In genomic region chr1:91959891-91960290, GRCm38 (mm10) we compare ENCODE assay signal across 19 mouse cellular contexts.
A peak's percentile ranks its signal among the peaks of the same experiment; 100 is the strongest.
DNase-seq lines count a peak whose midpoint lies in the region; ATAC-seq and TF ChIP-seq lines count a peak whose summit lies in the region.
"Had no signal": no experiment of that assay in that cellular context is flagged by ENCODE, and none has a peak within 500 bp of the region (broad histone marks: within the 10 kb centered on the region; RNA-seq: fewer than 3 reads in every experiment).

No protein-coding gene starts in this region.

- no peak for ATAC-seq in hindbrain, postnatal 0 days
- ATAC-seq in hindbrain, embryonic 14.5 days (ENCODE audit: low FRiP score): no peak
- ATAC-seq in midbrain, postnatal 0 days (ENCODE audit: low FRiP score): no peak
- ATAC-seq in midbrain, embryonic 13.5 days: no peak
- no peak for ATAC-seq in intestine, embryonic 16.5 days
- ATAC-seq: forebrain, embryonic 16.5 days; inflammation-experienced regulatory T-cells, adult 6 months had no signal

- no peak overlapping the region for H3K4me3 ChIP-seq in hindbrain, postnatal 0 days (ENCODE audit: low read length)
- H3K4me3 ChIP-seq in hindbrain, embryonic 14.5 days (replicated peaks; ENCODE audit: low read length): no peak overlapping the region
- no peak overlapping the region for H3K4me3 ChIP-seq in midbrain, postnatal 0 days (ENCODE audit: low read depth, low read length)
- H3K4me3 ChIP-seq in midbrain, embryonic 13.5 days (replicated peaks): no peak overlapping the region
- no peak overlapping the region for H3K4me3 ChIP-seq in intestine, embryonic 16.5 days (ENCODE audit: low read length)
- H3K4me3 ChIP-seq: embryonic facial prominence, embryonic 12.5 days; heart, embryonic 15.5 days; hindbrain, embryonic 10.5 days; hindbrain, embryonic 15.5 days had no signal

- peak; percentile 24 for DNase-seq in hindbrain, postnatal 0 days (ENCODE audit: low spot score)
- DNase-seq in hindbrain, embryonic 14.5 days (ENCODE audit: low spot score): no peak
- peak; percentile 25 for DNase-seq in midbrain, postnatal 0 days (ENCODE audit: low spot score)
- peak; percentile 33 for DNase-seq in lung, postnatal 14 days
- DNase-seq in telencephalon, adult 2 months (ENCODE audit: low read depth, low spot score): peak; percentile 28
- DNase-seq: adrenal gland, adult 2 months; adrenal gland, postnatal 25 days; cerebellum, adult 8-10 months; cerebellum, postnatal 25 days; heart, adult 18-20 months had no signal

- TF ChIP-seq CTCF in hindbrain, postnatal 0 days (IDR thresholded peaks at IDR 0.05; ENCODE audit: low read depth): 0 out of 2 replicates have a peak, but pooled peaks have one; percentile 31
- TF ChIP-seq CTCF in midbrain, postnatal 0 days (IDR thresholded peaks at IDR 0.05): peak; percentile 34

- H3K9ac ChIP-seq in hindbrain, postnatal 0 days (replicated peaks; ENCODE audit: low read length): no peak overlapping the region
- H3K9ac ChIP-seq in hindbrain, embryonic 14.5 days: no peak overlapping the region
- H3K9ac ChIP-seq in midbrain, postnatal 0 days (replicated peaks; ENCODE audit: low read length, poor library complexity, severe bottlenecking): no peak overlapping the region
- no peak overlapping the region for H3K9ac ChIP-seq in midbrain, embryonic 13.5 days (replicated peaks)
- H3K9ac ChIP-seq in intestine, embryonic 16.5 days (ENCODE audit: low read depth, low read length): no peak overlapping the region
- H3K9ac ChIP-seq: embryonic facial prominence, embryonic 12.5 days; heart, embryonic 15.5 days; hindbrain, embryonic 15.5 days had no signal

- H3K4me2 ChIP-seq in hindbrain, postnatal 0 days (ENCODE audit: low read depth, low read length): no peak overlapping the region
- H3K4me2 ChIP-seq in hindbrain, embryonic 14.5 days (replicated peaks): no peak overlapping the region
- no peak overlapping the region for H3K4me2 ChIP-seq in midbrain, postnatal 0 days (ENCODE audit: low read depth, low read length, poor library complexity, severe bottlenecking)
- H3K4me2 ChIP-seq in midbrain, embryonic 13.5 days (replicated peaks): no peak overlapping the region
- no peak overlapping the region for H3K4me2 ChIP-seq in intestine, embryonic 16.5 days (ENCODE audit: low read depth, low read length)
- H3K4me2 ChIP-seq: embryonic facial prominence, embryonic 12.5 days; heart, embryonic 11.5 days; heart, embryonic 15.5 days; hindbrain, embryonic 15.5 days had no signal

- WGBS in hindbrain, postnatal 0 days: 78% methylated on average over 3 of the region's 3 CpGs
- WGBS in hindbrain, embryonic 14.5 days: 91% methylated on average over 3 of the region's 3 CpGs
- 83% methylated on average over 3 of the region's 3 CpGs for WGBS in midbrain, postnatal 0 days
- 91% methylated on average over 3 of the region's 3 CpGs for WGBS in midbrain, embryonic 13.5 days
- WGBS in intestine, embryonic 16.5 days: 88% methylated on average over 3 of the region's 3 CpGs

- H3K4me1 ChIP-seq in hindbrain, postnatal 0 days (ENCODE audit: insufficient read depth, low read length): no peaks in the 10 kb centered on the region
- H3K4me1 ChIP-seq in hindbrain, embryonic 14.5 days (replicated peaks; ENCODE audit: control insufficient read depth, insufficient read depth, low read length): no peaks in the 10 kb centered on the region
- no peaks in the 10 kb centered on the region for H3K4me1 ChIP-seq in midbrain, postnatal 0 days (ENCODE audit: insufficient read depth, low read length)
- H3K4me1 ChIP-seq in midbrain, embryonic 13.5 days (replicated peaks): peaks cover 8% of the 10 kb centered on the region; the same call in 1 of the 2 replicates
- H3K4me1 ChIP-seq in intestine, embryonic 16.5 days (ENCODE audit: control insufficient read depth, insufficient read depth, low read length): no peaks in the 10 kb centered on the region
- H3K4me1 ChIP-seq: heart, embryonic 15.5 days; hindbrain, embryonic 15.5 days had no signal

- H3K27ac ChIP-seq in hindbrain, postnatal 0 days: no peak overlapping the region
- no peak overlapping the region for H3K27ac ChIP-seq in hindbrain, embryonic 14.5 days
- no peak overlapping the region for H3K27ac ChIP-seq in midbrain, postnatal 0 days (ENCODE audit: low read depth, low read length)
- no peak overlapping the region for H3K27ac ChIP-seq in midbrain, embryonic 13.5 days
- H3K27ac ChIP-seq in intestine, embryonic 16.5 days (ENCODE audit: low read length): no peak overlapping the region
- H3K27ac ChIP-seq: embryonic facial prominence, embryonic 12.5 days; heart, embryonic 15.5 days; hindbrain, embryonic 10.5 days; hindbrain, embryonic 15.5 days had no signal

- peaks cover 42% of the 10 kb centered on the region for H3K36me3 ChIP-seq in hindbrain, postnatal 0 days (ENCODE audit: insufficient read depth, low read length)
- peaks cover 85% of the 10 kb centered on the region for H3K36me3 ChIP-seq in hindbrain, embryonic 14.5 days (replicated peaks; ENCODE audit: control insufficient read depth, insufficient read depth)
- peaks cover 53% of the 10 kb centered on the region for H3K36me3 ChIP-seq in midbrain, postnatal 0 days (ENCODE audit: insufficient read depth, low read length)
- H3K36me3 ChIP-seq in midbrain, embryonic 13.5 days: peaks cover 79% of the 10 kb centered on the region
- peaks cover 3% of the 10 kb centered on the region for H3K36me3 ChIP-seq in intestine, embryonic 16.5 days (ENCODE audit: control insufficient read depth, insufficient read depth, low read length)

- H3K9me3 ChIP-seq in hindbrain, postnatal 0 days (ENCODE audit: low read length): no peaks in the 10 kb centered on the region
- no peaks in the 10 kb centered on the region for H3K9me3 ChIP-seq in hindbrain, embryonic 14.5 days (ENCODE audit: control insufficient read depth, low read length)
- H3K9me3 ChIP-seq in midbrain, postnatal 0 days (ENCODE audit: low read length): no peaks in the 10 kb centered on the region
- H3K9me3 ChIP-seq in midbrain, embryonic 13.5 days: no peaks in the 10 kb centered on the region
- no peaks in the 10 kb centered on the region for H3K9me3 ChIP-seq in intestine, embryonic 16.5 days (ENCODE audit: control insufficient read depth, low read length)
- H3K9me3 ChIP-seq: embryonic facial prominence, embryonic 12.5 days; heart, embryonic 15.5 days; hindbrain, embryonic 10.5 days; hindbrain, embryonic 15.5 days had no signal

- H3K27me3 ChIP-seq in hindbrain, postnatal 0 days (ENCODE audit: insufficient read depth, low read length): no peaks in the 10 kb centered on the region
- no peaks in the 10 kb centered on the region for H3K27me3 ChIP-seq in hindbrain, embryonic 14.5 days (ENCODE audit: control insufficient read depth, insufficient read depth, low read length)
- H3K27me3 ChIP-seq in midbrain, postnatal 0 days (ENCODE audit: insufficient read depth, low read length): no peaks in the 10 kb centered on the region
- H3K27me3 ChIP-seq in midbrain, embryonic 13.5 days: no peaks in the 10 kb centered on the region
- no peaks in the 10 kb centered on the region for H3K27me3 ChIP-seq in intestine, embryonic 16.5 days (replicated peaks; ENCODE audit: control insufficient read depth, insufficient read depth, low read length)
- H3K27me3 ChIP-seq: embryonic facial prominence, embryonic 12.5 days; heart, embryonic 15.5 days; hindbrain, embryonic 15.5 days had no signal
